Mouse (Mus musculus): ENCODE data around the gene Inhbb. TPM values are rescaled to one million over a fixed set of nuclear protein-coding genes. Genes with fewer than 3 reads are reported as not detected.

Inhbb gene
- polyA plus RNA-seq, 1 experiment from 2014 or later, result 0.36 TPM

GRCm38 (mm10) chr1:119397839-119398238 lies 24.2 kb downstream of the Inhbb start:
- no peak for ATAC-seq (ENCODE audit: low read depth)
- 59% methylated on average over 7 of the region's 7 CpGs for WGBS
- no peak overlapping the region for H3K4me2 ChIP-seq (ENCODE audit: low read depth, low read length)
- no peak overlapping the region for H3K27ac ChIP-seq (ENCODE audit: low read length)
- H3K9ac ChIP-seq (ENCODE audit: low read length), result no peak overlapping the region
- no peaks in the 10 kb centered on the region for H3K36me3 ChIP-seq (ENCODE audit: control insufficient read depth, insufficient read depth, low read length)
- H3K4me3 ChIP-seq (ENCODE audit: low read length), result no peak overlapping the region
- H3K4me1 ChIP-seq (replicated peaks; ENCODE audit: control insufficient read depth, insufficient read depth, low read length), result no peaks in the 10 kb centered on the region
- H3K9me3 ChIP-seq (ENCODE audit: control insufficient read depth, low read length), result no peaks in the 10 kb centered on the region
- H3K27me3 ChIP-seq (ENCODE audit: control insufficient read depth, insufficient read depth, low read depth, low read length), result no peaks in the 10 kb centered on the region

- Histone ChIP-seq H3K4me1 (replicated peaks; ENCODE audit: control insufficient read depth, insufficient read depth, low read length) (no peaks in the 10 kb centered on the region), H3K4me3 (ENCODE audit: low read length) (no peak overlapping the region), H3K9me3 (ENCODE audit: control insufficient read depth, low read length) (no peaks in the 10 kb centered on the region), H3K36me3 (ENCODE audit: control insufficient read depth, insufficient read depth, low read length) (no peaks in the 10 kb centered on the region), H3K27me3 (ENCODE audit: control insufficient read depth, insufficient read depth, low read depth, low read length) (no peaks in the 10 kb centered on the region), H3K27ac (ENCODE audit: low read length) (no peak overlapping the region), H3K9ac (ENCODE audit: low read length) (no peak overlapping the region), H3K4me2 (ENCODE audit: low read depth, low read length) (no peak overlapping the region)
- no peak for ATAC-seq (ENCODE audit: low read depth)
- 52% methylated on average over 3 of the region's 3 CpGs for WGBS
Measured at GRCm38 (mm10) chr1:119391311-119391710, 30.7 kb downstream of the Inhbb start.

GRCm38 (mm10) chr1:119390676-119391075 lies 31.4 kb downstream of the Inhbb start:
- no peak for ATAC-seq (ENCODE audit: low read depth)
- no peak overlapping the region for H3K4me2 ChIP-seq (ENCODE audit: low read depth, low read length)
- no peak overlapping the region for H3K27ac ChIP-seq (ENCODE audit: low read length)
- H3K4me3 ChIP-seq (ENCODE audit: low read length), result no peak overlapping the region
- H3K4me1 ChIP-seq (replicated peaks; ENCODE audit: control insufficient read depth, insufficient read depth, low read length), result no peaks in the 10 kb centered on the region
- H3K36me3 ChIP-seq (ENCODE audit: control insufficient read depth, insufficient read depth, low read length), result no peaks in the 10 kb centered on the region
- H3K9ac ChIP-seq (ENCODE audit: low read length), result no peak overlapping the region
- no peaks in the 10 kb centered on the region for H3K27me3 ChIP-seq (ENCODE audit: control insufficient read depth, insufficient read depth, low read depth, low read length)
- no peaks in the 10 kb centered on the region for H3K9me3 ChIP-seq (ENCODE audit: control insufficient read depth, low read length)
- WGBS, result 57% methylated on average over 4 of the region's 4 CpGs

- Histone ChIP-seq H3K9ac (ENCODE audit: low read length) (no peak overlapping the region), H3K9me3 (ENCODE audit: control insufficient read depth, low read length) (no peaks in the 10 kb centered on the region), H3K4me3 (ENCODE audit: low read length) (no peak overlapping the region), H3K4me1 (replicated peaks; ENCODE audit: control insufficient read depth, insufficient read depth, low read length) (no peaks in the 10 kb centered on the region), H3K27me3 (ENCODE audit: control insufficient read depth, insufficient read depth, low read depth, low read length) (no peaks in the 10 kb centered on the region), H3K36me3 (ENCODE audit: control insufficient read depth, insufficient read depth, low read length) (no peaks in the 10 kb centered on the region), H3K27ac (ENCODE audit: low read length) (no peak overlapping the region), H3K4me2 (ENCODE audit: low read depth, low read length) (no peak overlapping the region)
- ATAC-seq (ENCODE audit: low read depth), result no peak
- WGBS, result 48% methylated on average over 7 of the region's 7 CpGs
Measured at GRCm38 (mm10) chr1:119389771-119390500, 32.1 kb downstream of the Inhbb start.

- no peak overlapping the region for H3K9ac ChIP-seq (ENCODE audit: low read length)
- no peak for ATAC-seq (ENCODE audit: low read depth)
- H3K36me3 ChIP-seq (ENCODE audit: control insufficient read depth, insufficient read depth, low read length), result no peaks in the 10 kb centered on the region
- H3K4me3 ChIP-seq (ENCODE audit: low read length), result no peak overlapping the region
- H3K4me2 ChIP-seq (ENCODE audit: low read depth, low read length), result no peak overlapping the region
- WGBS, result 6% methylated on average over 19 of the region's 19 CpGs
- H3K4me1 ChIP-seq (replicated peaks; ENCODE audit: control insufficient read depth, insufficient read depth, low read length), result no peaks in the 10 kb centered on the region
- H3K27ac ChIP-seq (ENCODE audit: low read length), result no peak overlapping the region
- no peaks in the 10 kb centered on the region for H3K27me3 ChIP-seq (ENCODE audit: control insufficient read depth, insufficient read depth, low read depth, low read length)
- H3K9me3 ChIP-seq (ENCODE audit: control insufficient read depth, low read length), result no peaks in the 10 kb centered on the region
Measured at GRCm38 (mm10) chr1:119388664-119389396, 33.2 kb downstream of the Inhbb start.

- no peaks in the 10 kb centered on the region for H3K27me3 ChIP-seq (ENCODE audit: control insufficient read depth, insufficient read depth, low read depth, low read length)
- no peak overlapping the region for H3K27ac ChIP-seq (ENCODE audit: low read length)
- WGBS, result 60% methylated on average over 3 of the region's 3 CpGs
- H3K9me3 ChIP-seq (ENCODE audit: control insufficient read depth, low read length), result no peaks in the 10 kb centered on the region
- no peak overlapping the region for H3K4me3 ChIP-seq (ENCODE audit: low read length)
- H3K9ac ChIP-seq (ENCODE audit: low read length), result no peak overlapping the region
- H3K36me3 ChIP-seq (ENCODE audit: control insufficient read depth, insufficient read depth, low read length), result no peaks in the 10 kb centered on the region
- no peak for ATAC-seq (ENCODE audit: low read depth)
- H3K4me1 ChIP-seq (replicated peaks; ENCODE audit: control insufficient read depth, insufficient read depth, low read length), result no peaks in the 10 kb centered on the region
- no peak overlapping the region for H3K4me2 ChIP-seq (ENCODE audit: low read depth, low read length)
Measured at GRCm38 (mm10) chr1:119386306-119386705, 35.7 kb downstream of the Inhbb start.

- no peaks in the 10 kb centered on the region for H3K36me3 ChIP-seq (ENCODE audit: control insufficient read depth, insufficient read depth, low read length)
- H3K9ac ChIP-seq (ENCODE audit: low read length), result no peak overlapping the region
- H3K27me3 ChIP-seq (ENCODE audit: control insufficient read depth, insufficient read depth, low read depth, low read length), result no peaks in the 10 kb centered on the region
- no peak for ATAC-seq (ENCODE audit: low read depth)
- H3K4me2 ChIP-seq (ENCODE audit: low read depth, low read length), result no peak overlapping the region
- H3K27ac ChIP-seq (ENCODE audit: low read length), result no peak overlapping the region
- no peak overlapping the region for H3K4me3 ChIP-seq (ENCODE audit: low read length)
- WGBS, result 41% methylated on average over 10 of the region's 10 CpGs
- no peaks in the 10 kb centered on the region for H3K9me3 ChIP-seq (ENCODE audit: control insufficient read depth, low read length)
- H3K4me1 ChIP-seq (replicated peaks; ENCODE audit: control insufficient read depth, insufficient read depth, low read length), result no peaks in the 10 kb centered on the region
Measured at GRCm38 (mm10) chr1:119383916-119384315, 38.1 kb downstream of the Inhbb start.

- H3K4me2 ChIP-seq (ENCODE audit: low read depth, low read length), result no peak overlapping the region
- no peak overlapping the region for H3K27ac ChIP-seq (ENCODE audit: low read length)
- no peak overlapping the region for H3K9ac ChIP-seq (ENCODE audit: low read length)
- H3K36me3 ChIP-seq (ENCODE audit: control insufficient read depth, insufficient read depth, low read length), result no peaks in the 10 kb centered on the region
- no peaks in the 10 kb centered on the region for H3K9me3 ChIP-seq (ENCODE audit: control insufficient read depth, low read length)
- WGBS, result 75% methylated on average over 4 of the region's 4 CpGs
- no peaks in the 10 kb centered on the region for H3K4me1 ChIP-seq (replicated peaks; ENCODE audit: control insufficient read depth, insufficient read depth, low read length)
- no peaks in the 10 kb centered on the region for H3K27me3 ChIP-seq (ENCODE audit: control insufficient read depth, insufficient read depth, low read depth, low read length)
- ATAC-seq (ENCODE audit: low read depth), result no peak
- no peak overlapping the region for H3K4me3 ChIP-seq (ENCODE audit: low read length)
Measured at GRCm38 (mm10) chr1:119380609-119381008, 41.4 kb downstream of the Inhbb start.

GRCm38 (mm10) chr1:119375376-119375775 lies 46.7 kb downstream of the Inhbb start:
- no peaks in the 10 kb centered on the region for H3K9me3 ChIP-seq (ENCODE audit: control insufficient read depth, low read length)
- H3K27me3 ChIP-seq (ENCODE audit: control insufficient read depth, insufficient read depth, low read depth, low read length), result no peaks in the 10 kb centered on the region
- H3K27ac ChIP-seq (ENCODE audit: low read length), result no peak overlapping the region
- 67% methylated on average over 4 of the region's 5 CpGs for WGBS
- H3K4me2 ChIP-seq (ENCODE audit: low read depth, low read length), result no peak overlapping the region
- no peak overlapping the region for H3K4me3 ChIP-seq (ENCODE audit: low read length)
- ATAC-seq (ENCODE audit: low read depth), result no peak; the same call in 1 of the 2 replicates
- no peaks in the 10 kb centered on the region for H3K4me1 ChIP-seq (replicated peaks; ENCODE audit: control insufficient read depth, insufficient read depth, low read length)
- no peak overlapping the region for H3K9ac ChIP-seq (ENCODE audit: low read length)
- no peaks in the 10 kb centered on the region for H3K36me3 ChIP-seq (ENCODE audit: control insufficient read depth, insufficient read depth, low read length)
